Mouse (Mus musculus): ENCODE measurements at regions not wholly inside any gene's neighbourhood (a gene's known extent, or its start where the extent isn't known, plus 50 kb on each side); places are given as distances from the start of the nearest gene placed in this dataset.

GRCm38 (mm10) chr10:104255250-104255649, 61.4 kb downstream of the Gm4340 start:
- DNase-seq (ENCODE audit: low read depth, low spot score) = no peak

GRCm38 (mm10) chr10:104274841-104275240, 81.0 kb downstream of the Gm4340 start:
- no peak for DNase-seq (ENCODE audit: low read depth, low spot score)

- DNase-seq (ENCODE audit: low read depth, low spot score) = peak; percentile 18
Measured at GRCm38 (mm10) chr10:104299146-104299545, 105.3 kb downstream of the Gm4340 start.
